8 mouse cellular contexts compared by ENCODE assay signal in genomic region chr12:51594030-51594470, GRCm38 (mm10). TPM values are rescaled to one million over a fixed set of nuclear protein-coding genes. Genes with fewer than 3 reads are reported as not detected.
DNase-seq lines count a peak whose midpoint lies in the region; ATAC-seq and TF ChIP-seq lines count a peak whose summit lies in the region.

No protein-coding gene starts in this region.

- peak overlapping the region; percentile 94 for H3K4me2 ChIP-seq in embryonic facial prominence, embryonic 12.5 days (replicated peaks)
- peak overlapping the region; percentile 59 for H3K4me2 ChIP-seq in myocyte (ENCODE audit: low read depth)

- DNase-seq in left cerebral cortex, adult 2 months (ENCODE audit: extremely low spot score in 1 of 2, low spot score in 2 of 2) = no peak
- no peak for DNase-seq in left cerebral cortex, postnatal 10 days (ENCODE audit: extremely low spot score in 1 of 2, low spot score in 2 of 2)
- DNase-seq in frontal cortex, postnatal 25 days (ENCODE audit: low spot score in 2 of 2) = no peak
- no peak for DNase-seq in cerebellum, postnatal 25 days
- DNase-seq in thymus, postnatal 0 days (ENCODE audit: low spot score) = no peak

- WGBS in embryonic facial prominence, embryonic 12.5 days = 2% methylated on average over 18 of the region's 18 CpGs

- H3ac ChIP-seq in myocyte (ENCODE audit: control insufficient read depth, insufficient read length) = no peak overlapping the region

- peaks cover 42% of the 10 kb centered on the region for H3K27me3 ChIP-seq in embryonic facial prominence, embryonic 12.5 days
- H3K27me3 ChIP-seq in myocyte (ENCODE audit: control insufficient read depth, insufficient read depth, insufficient read length) = peaks cover 25% of the 10 kb centered on the region

- no peaks in the 10 kb centered on the region for H3K36me3 ChIP-seq in embryonic facial prominence, embryonic 12.5 days
- no peaks in the 10 kb centered on the region for H3K36me3 ChIP-seq in myocyte (ENCODE audit: control insufficient read depth, insufficient read depth)

- no peak overlapping the region for H3K27ac ChIP-seq in left cerebral cortex, adult 2 months
- H3K27ac ChIP-seq in embryonic facial prominence, embryonic 12.5 days = no peak overlapping the region

- H3K9me3 ChIP-seq in embryonic facial prominence, embryonic 12.5 days = no peaks in the 10 kb centered on the region

- H3K9ac ChIP-seq in embryonic facial prominence, embryonic 12.5 days = 0 out of 2 replicates have a peak overlapping the region, but pooled peaks have one; percentile 62

- TF ChIP-seq CTCF in left cerebral cortex, adult 2 months (IDR thresholded peaks at IDR 0.05) = no peak

- peak overlapping the region; percentile 64 for H3K4me3 ChIP-seq in left cerebral cortex, adult 2 months
- H3K4me3 ChIP-seq in embryonic facial prominence, embryonic 12.5 days = peak overlapping the region; percentile 61
- no peak overlapping the region for H3K4me3 ChIP-seq in myocyte

- H3K79me2 ChIP-seq in myocyte (ENCODE audit: control insufficient read depth, insufficient read depth) = no peaks in the 10 kb centered on the region

- ATAC-seq in embryonic facial prominence, embryonic 12.5 days (ENCODE audit: insufficient number of reproducible peaks, insufficient read depth, low FRiP score, low TSS enrichment) = no peak
- ATAC-seq in inflammation-experienced regulatory T-cells, adult 6 months = peak; percentile 28

- peaks cover 7% of the 10 kb centered on the region; the same call in 1 of the 2 replicates for H3K4me1 ChIP-seq in embryonic facial prominence, embryonic 12.5 days

- intact Hi-C loops in left cerebral cortex, adult 2 months (cut with DNase I) = loop anchor here (10.0 kb wide), 1 partner anchor 189 kb away; no protein-coding TSS in a partner anchor
- intact Hi-C loops in left cerebral cortex, postnatal 10 days (cut with DNase I) = no loop called here

- no peak for TF ChIP-seq POLR2A in myocyte (IDR thresholded peaks at IDR 0.05; ENCODE audit: insufficient read length, low read depth)

TF ChIP-seq in myocyte, 11 proteins besides CTCF, POLR2A, EP300 and RAD21:
- TF ChIP-seq TCF12 (IDR thresholded peaks at IDR 0.05; ENCODE audit: insufficient read depth, poor library complexity, severe bottlenecking) (no peak), MYOD1 (IDR thresholded peaks at IDR 0.05; ENCODE audit: control insufficient read depth in 1 of 3, insufficient read length in 2 of 3, low read depth in 2 of 3) (no peak)

RNA-seq across cellular contexts. Expression of gene Coch, which starts 0.9 kb away (rescaled TPM):
- 10 to 100 TPM; 25.7 to 27.7 TPM for total RNA-seq in left cerebral cortex, adult 2 months (2021)
- total RNA-seq in left cerebral cortex, postnatal 10 days (2021) = 10 to 100 TPM; 35.2 to 36.7 TPM
- polyA plus RNA-seq in embryonic facial prominence, embryonic 12.5 days (2016; fragmentation: Nextera tagmentation; extraction: Ambion mirVana) = 4.1 and 4.6 TPM in 2 replicates
- 1 to 10 TPM in 2 of 3 experiments, under 1 TPM in 1; 0.91 to 4.0 (median 1.1) TPM for polyA plus RNA-seq in inflammation-experienced regulatory T-cells, adult 6 months (2017; shearing (Covaris generic))
- polyA plus RNA-seq in myocyte (2012; fragmentation: generic; extraction: Trizol) = 0.01 TPM
- 1.3 and 1.6 TPM in 2 replicates for polyA plus RNA-seq in thymus, postnatal 0 days (2015; fragmentation: Nextera tagmentation; extraction: Ambion mirVana)
